Mouse (Mus musculus) cerebellum, postnatal 25 days (tissue): ENCODE measurements around the gene Tceal5.

Source experiments
- DNase-seq, 2 experiments: peaks; one replicate each; pipeline ENCODE4 v3.0.0; 2021; ENCODE audit warnings: mixed read lengths in 2 of 2

Gene Tceal5

GRCm38 (mm10) chrX:136203664-136204066, at the start of gene Tceal5:
Tceal5 (minus strand) TSS chrX:136203876.
- DNase-seq = peak; percentile 71 to 79

- no peak for DNase-seq
Measured at GRCm38 (mm10) chrX:136252023-136252729, 48.5 kb upstream of the Tceal5 start.

DNA sequence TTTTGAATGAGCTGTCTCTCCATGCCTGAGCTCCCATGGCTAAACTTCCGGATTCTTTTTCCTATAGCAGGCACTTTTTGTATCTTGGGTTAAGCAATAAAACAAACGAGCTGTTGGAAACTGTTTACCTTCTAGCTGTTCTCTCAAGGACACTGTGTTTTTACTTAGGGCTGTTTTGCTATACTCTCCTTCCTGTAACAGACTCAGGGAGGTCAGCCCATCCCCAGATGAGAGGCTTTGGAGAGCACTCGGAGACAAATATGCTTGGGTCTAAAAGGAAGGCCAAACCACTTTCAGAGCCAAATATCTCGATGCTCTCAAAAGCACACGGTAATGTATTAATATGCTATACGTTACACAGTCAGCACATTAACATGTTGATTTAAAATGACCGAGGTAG, 46.0 kb upstream of the Tceal5 start:
- DNase-seq = no peak

GRCm38 (mm10) chrX:136248811-136249210, 45.1 kb upstream of the Tceal5 start:
- DNase-seq = no peak

DNA sequence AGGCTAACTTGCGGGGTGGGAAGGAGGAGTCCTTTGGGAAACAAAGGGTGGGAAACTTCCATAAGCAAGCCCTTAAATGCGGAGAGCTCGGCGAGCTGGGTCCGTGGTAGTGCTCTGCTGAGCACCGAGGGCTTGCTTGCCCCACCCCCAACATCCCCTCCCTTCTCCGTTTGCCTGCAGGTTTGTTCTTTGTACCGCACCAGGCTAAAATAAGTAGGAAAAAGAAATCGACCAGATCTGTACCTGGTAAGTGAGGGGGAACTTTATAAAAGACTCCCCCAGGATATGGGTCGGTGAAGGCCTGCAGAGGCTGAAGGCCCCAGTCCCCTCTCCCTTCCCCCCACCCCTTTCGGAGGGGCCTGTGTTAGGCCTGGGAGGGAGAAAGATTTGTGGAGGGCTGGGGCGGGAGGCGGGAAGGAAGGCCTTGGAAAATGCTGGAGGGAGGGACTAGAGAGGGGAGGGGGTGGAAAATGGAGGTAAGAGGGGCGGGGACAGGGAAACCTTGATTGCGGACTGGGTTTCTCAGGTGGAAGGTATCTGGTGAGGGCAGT, 41.9 kb upstream of the Tceal5 start:
- DNase-seq = peak; percentile 31 to 50

DNA sequence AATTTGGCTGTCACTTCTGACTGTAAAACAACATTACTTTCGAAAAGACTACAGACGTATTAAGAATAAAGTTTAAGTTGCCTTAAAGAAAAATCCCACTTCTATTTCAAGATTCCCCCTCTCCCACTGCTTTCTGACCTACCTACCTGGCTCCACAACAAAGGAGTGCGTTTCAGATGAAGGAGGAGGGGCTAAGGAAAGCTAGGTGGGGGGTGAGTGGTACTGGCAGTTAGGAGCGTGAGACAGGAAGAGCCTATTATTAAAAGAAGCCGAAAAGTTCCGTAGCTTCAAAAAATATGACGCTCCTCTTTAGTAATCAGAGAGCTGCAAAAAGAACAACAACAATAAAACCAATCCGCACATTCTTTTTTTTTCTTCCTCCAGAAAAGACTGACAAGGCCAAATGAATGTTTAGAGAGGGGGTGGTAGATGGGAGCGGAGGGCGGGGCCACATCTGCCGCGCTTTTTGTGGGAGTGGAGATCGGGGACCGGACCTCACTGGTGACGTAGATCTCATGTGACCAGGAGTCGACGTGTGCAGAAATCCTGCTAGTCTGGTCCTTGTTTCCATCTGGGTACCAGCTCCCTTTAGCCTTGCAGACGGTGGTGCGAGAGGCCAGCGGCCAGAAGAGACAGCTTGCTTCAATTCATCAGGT, 41.0 kb upstream of the Tceal5 start, which contains the start of gene Tceal9:
Gene Tceal9 (plus strand): TSS at position 506 of the 656 bp plus-strand sequence.
- DNase-seq = peak; percentile 71 to 80

GRCm38 (mm10) chrX:136243181-136243580, 39.5 kb upstream of the Tceal5 start:
- no peak for DNase-seq

GRCm38 (mm10) chrX:136238118-136238517, 34.4 kb upstream of the Tceal5 start:
- peak; percentile 26 to 76 for DNase-seq

- no peak for DNase-seq
Measured at GRCm38 (mm10) chrX:136227768-136228167, 24.1 kb upstream of the Tceal5 start.

DNA sequence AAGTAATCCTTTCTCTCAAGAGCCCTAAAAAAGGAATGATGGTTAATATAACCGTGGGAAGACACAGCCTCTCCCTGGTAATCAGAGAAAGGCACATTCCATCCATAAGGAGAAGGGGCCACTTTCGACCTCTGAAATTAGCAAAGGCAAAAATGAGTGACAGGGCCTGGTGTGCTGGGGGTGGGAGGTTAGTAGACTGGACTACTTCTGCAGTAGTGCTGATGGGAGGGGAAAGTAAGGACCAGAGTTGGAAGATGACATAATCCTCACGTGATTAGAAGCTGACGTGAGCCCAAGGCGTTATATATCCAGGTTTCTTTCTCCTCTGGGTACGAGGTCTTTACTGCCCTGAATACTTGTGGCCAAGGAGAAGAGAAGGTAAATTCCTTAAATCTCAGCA, 20.0 kb upstream of the Tceal5 start:
- no peak for DNase-seq

DNA sequence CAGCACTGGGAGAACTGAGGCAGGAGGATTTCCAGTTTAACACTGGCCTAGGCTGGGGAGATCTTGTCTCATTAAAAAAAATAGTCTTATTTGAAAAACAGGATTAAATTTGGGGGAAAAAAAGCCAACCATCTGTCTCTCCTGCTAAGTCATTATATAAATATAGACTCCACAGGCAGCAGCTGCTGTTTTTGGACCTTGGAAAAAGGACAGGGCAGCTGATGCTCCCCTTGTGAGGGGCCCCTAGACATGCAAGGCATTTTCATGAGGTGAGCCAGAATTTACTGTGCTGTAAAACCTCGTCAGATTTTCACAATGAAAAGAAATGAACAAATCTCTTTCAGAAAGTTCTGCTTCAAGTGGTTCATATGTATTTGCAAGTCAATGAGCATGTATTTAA, 12.6 kb upstream of the Tceal5 start:
- no peak for DNase-seq

- peak; percentile 22 to 26 for DNase-seq
Measured at GRCm38 (mm10) chrX:136214729-136215677, 11.3 kb upstream of the Tceal5 start, which contains the start of the genes Tceal7 and Bex1. Tceal7 (plus strand) TSS chrX:136214779. Bex1 (minus strand) TSS chrX:136215513.

GRCm38 (mm10) chrX:136213396-136213795, 9.7 kb upstream of the Tceal5 start:
- DNase-seq = no peak

- no peak for DNase-seq
Measured at GRCm38 (mm10) chrX:136204406-136204805, 730 bp upstream of the Tceal5 start.

DNA sequence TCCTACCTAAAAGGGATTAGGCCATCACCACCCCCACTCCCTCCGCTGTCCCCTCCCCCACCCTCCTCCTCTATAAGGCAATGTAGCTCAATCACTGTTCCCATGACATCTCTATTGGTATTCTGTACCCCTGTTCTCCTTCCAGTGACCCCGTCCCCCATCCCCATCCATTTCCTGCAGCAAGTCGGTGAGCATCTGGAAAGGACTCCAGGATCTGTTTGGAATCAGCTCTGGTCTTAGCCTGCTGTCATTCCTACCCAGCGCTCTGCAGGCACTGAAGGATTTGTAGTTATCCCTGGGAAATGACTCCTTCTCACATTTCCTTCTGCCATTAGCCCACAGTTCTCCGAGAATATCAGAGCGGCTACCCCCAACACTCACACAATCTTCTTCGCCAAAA, 419 bp downstream of the Tceal5 start:
- no peak for DNase-seq

DNA sequence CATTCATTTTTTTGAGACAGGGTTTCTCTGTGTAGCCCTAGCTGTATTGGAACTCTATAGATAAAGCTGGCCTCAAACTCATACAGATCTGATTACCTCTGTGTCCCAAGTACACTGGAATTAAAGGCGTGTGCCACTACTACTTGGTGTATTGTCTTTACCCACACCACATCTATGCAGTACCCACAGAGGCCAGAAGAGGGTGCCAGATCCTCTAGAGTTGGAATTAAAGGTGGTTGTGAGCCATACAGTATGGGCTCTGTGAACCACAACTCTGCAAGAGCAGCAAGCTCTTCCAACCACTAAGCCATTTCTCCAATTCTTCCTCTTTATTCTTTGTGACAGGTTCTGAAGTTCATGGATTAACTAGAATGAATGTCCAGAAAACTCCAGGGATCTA, 6.8 kb downstream of the Tceal5 start:
- peak; percentile 48 to 59 for DNase-seq

DNA sequence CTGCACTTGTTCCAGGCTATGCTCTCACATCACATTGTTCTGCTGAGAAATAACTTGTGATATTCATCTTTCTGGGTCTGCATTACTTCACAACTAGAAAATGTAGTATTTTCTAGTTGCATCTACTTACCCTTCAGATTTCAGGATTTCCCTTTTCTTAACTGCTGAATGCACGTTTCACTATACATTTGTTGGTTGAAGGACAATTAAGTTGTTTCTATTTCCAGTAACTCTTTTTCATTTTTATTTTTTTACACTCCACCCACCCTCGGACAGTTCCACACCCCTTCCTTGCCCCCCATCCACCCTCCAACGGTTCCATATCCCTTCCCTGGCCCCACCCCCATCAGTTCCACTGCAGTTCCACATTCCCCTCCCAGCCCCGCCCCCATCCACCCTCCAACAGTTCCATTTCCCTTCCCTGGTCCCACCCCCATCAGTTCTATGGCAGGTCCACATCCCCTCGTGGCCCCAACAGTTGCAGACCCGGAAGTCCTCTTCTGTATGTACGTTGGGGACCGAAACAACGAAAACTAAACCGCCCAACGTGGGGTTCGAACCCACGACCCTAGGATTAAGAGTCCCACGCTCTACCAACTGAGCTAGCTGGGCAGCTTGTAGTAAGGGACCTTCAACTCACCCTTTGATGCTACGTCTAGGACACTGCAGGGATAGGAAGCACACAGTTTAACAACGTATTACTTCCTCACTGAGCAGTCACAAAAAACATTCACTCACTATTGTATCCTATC, 8.3 kb downstream of the Tceal5 start:
- DNase-seq = no peak

DNA sequence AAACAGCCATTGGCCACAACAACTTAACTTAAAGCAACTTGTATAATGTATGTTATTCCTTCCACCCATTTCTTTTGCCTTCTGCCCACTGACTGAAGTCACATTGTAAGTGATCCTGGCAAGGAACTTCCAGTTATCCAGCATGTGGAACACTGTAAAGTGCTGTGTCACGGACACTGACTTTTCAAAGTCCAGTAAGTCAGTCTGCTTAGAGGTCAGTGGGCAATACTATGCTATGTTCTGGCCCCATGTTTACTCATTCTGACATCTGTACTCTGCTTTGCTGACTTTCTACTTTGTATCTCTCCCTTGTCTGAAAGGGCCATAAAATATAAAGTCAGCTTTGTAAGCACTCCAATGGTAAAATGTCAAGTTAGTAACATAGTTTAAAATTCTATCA, 20.6 kb downstream of the Tceal5 start:
- no peak for DNase-seq

DNA sequence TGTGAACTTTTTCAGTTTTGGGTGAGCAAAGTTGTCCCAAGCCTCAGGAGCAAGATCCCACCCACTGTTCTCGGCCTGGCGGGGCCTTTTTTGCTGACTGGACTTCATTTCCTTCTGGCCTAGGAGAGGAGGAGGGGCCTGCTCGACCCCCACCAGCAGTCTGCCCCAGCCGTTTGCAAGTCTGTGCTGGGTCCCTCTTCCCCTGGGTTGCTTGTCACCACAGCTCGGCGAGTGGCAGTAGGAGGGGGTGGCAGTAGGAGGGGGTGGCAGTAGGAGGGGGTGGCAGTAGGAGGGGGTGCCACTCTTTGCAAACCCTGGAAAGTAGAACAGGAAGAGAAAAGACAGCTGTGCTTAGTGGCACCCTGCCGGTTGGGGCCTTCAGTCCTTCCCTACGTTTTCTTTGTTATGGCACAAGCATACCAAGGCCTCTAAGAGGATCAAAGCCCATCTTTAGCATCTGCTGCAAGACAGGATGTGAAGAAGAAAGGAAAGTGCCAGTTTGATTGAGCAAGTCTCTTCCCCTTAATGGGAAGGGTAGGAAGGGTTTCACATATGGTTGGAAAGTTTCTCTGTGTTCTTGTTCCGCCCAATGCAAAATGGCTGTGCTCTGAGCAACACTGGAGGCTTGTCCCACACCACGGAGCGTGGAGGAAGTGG, 22.7 kb downstream of the Tceal5 start:
- no peak for DNase-seq

DNA sequence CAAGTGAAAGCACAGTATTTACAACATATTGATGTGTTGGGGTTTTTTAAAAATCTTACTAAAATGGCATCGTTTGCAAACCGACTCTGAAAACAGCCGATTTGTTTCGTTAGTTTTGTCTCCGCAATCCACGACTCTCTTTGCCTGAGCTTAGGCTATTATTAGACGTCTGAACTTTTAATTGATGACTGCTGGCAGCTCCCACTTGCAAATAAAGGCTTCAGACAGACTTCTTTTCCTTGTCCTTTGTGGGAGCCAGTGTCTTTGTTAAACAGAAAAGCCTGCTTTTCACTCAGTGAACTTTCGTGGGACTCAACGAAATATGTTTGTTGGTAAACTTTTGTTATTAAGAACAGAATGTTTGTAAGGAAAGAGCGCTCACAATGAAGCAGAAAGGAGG, 30.9 kb downstream of the Tceal5 start:
- peak in 1 of 2 experiments; percentile 2 for DNase-seq

DNA sequence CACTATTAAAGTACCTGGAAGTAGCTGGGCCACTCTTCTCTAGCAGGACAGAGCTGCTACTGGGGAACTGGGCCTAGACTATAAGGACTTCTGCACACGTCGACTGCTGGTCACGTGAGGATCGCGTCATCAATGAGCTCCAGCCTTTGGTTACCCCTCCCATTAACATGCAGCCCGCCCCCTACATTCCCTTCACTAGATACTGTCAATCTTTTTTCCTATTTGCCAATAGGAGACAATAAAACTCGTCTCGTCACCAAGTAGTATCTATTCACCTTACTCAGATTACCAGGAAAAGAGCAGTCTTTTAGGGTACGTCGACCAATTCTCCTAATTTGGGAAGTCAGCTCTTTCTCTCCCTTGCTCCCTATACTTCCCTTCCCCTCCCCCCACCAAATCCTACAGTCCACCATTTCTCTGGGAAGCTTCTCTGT, 31.5 kb downstream of the Tceal5 start, which contains the start of gene Tceal8:
Gene Tceal8 (minus strand): TSS at position 225 of the 434 bp plus-strand sequence.
- DNase-seq = peak; percentile 73 to 83
